Mouse (Mus musculus) intestine, embryonic 15.5 days (tissue): ENCODE results near the gene Ube2cbp. TPM values are rescaled to one million over a fixed set of nuclear protein-coding genes. Genes with fewer than 3 reads are reported as not detected.

Source experiments
- ATAC-seq: fragments of 200-750 bp; cut with Nextera tagmentation; 2 replicates; pipeline ENCODE4 v1.8.0; 2017; ENCODE audit warnings: moderate TSS enrichment, moderate library complexity
- H3K27ac ChIP-seq: fragments of 300-500 bp; sonication (generic); 2 replicates; pipeline ENCODE4 v1.5.1; 2015; ENCODE audit warnings: mild to moderate bottlenecking, inconsistent platforms
- H3K27me3 ChIP-seq: fragments of 300-500 bp; sonication (generic); replicated peaks from 2 replicates; pipeline ENCODE4 v1.6.1; 2015; ENCODE audit warnings: inconsistent platforms
- H3K36me3 ChIP-seq: fragments of 300-500 bp; sonication (generic); 2 replicates; pipeline ENCODE4 v1.6.1; 2015; ENCODE audit warnings: inconsistent platforms
- H3K4me1 ChIP-seq: fragments of 300-500 bp; sonication (generic); replicated peaks from 2 replicates; pipeline ENCODE4 v1.6.1; 2015; ENCODE audit warnings: inconsistent platforms
- H3K4me2 ChIP-seq: fragments of 300-500 bp; sonication (generic); replicated peaks from 2 replicates; pipeline ENCODE4 v1.6.1; 2015; ENCODE audit warnings: mild to moderate bottlenecking, inconsistent platforms
- H3K4me3 ChIP-seq: fragments of 300-500 bp; sonication (generic); replicated peaks from 2 replicates; pipeline ENCODE4 v1.5.1; 2015; ENCODE audit warnings: inconsistent platforms
- H3K9ac ChIP-seq: fragments of 300-500 bp; sonication (generic); 2 replicates; pipeline ENCODE4 v1.6.1; 2015; ENCODE audit warnings: inconsistent platforms
- H3K9me3 ChIP-seq: fragments of 300-500 bp; sonication (generic); 2 replicates; pipeline ENCODE4 v1.6.1; 2016; ENCODE audit warnings: inconsistent platforms
- WGBS: fragments of 180-500 bp; shearing (Covaris S2); methylation state at CpG from one replicate; pipeline ENCODE4 v1.1.7; 2015; 5-methylcytosine and 5-hydroxymethylcytosine counted together
- polyA plus RNA-seq: library from polyadenylated mRNA; unstranded; fragments of >200 nt; fragmentation: Nextera tagmentation; extraction: Ambion mirVana; gene quantifications from 2 replicates; pipeline ENCODE4 v1.2.1, GENCODE M21; 2015

Ube2cbp gene
- polyA plus RNA-seq, 1 experiment from 2014 or later, result 5.1 TPM

DNA sequence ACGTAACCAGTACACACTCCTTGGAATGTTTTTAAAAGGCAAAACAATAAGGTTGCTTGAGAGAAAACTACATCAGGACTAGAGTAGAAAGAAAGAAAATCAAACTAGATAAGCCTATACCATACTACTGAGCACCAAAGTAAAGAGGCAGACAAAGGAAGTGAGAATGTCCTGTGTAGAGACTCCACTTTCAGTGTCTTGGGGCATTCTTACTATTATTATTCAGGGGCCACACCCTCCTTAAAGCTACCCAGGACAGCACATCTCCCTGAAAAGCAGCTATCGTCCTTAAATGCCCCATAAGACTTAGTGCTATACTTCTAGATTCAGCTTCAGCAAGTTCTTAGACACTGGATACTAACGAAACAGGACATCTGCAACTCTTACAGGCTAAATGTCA is 11.1 kb downstream of the Ube2cbp start:
- H3K27ac ChIP-seq, result no peak overlapping the region
- 0 out of 2 replicates have a peak, but pooled peaks cover 2% of the 10 kb centered on the region for H3K4me1 ChIP-seq
- H3K9me3 ChIP-seq, result no peaks in the 10 kb centered on the region
- H3K27me3 ChIP-seq, result no peaks in the 10 kb centered on the region
- ATAC-seq, result no peak
- no peak overlapping the region for H3K4me2 ChIP-seq
- 64% methylated on average over 3 of the region's 3 CpGs for WGBS
- H3K9ac ChIP-seq, result no peak overlapping the region
- no peak overlapping the region for H3K4me3 ChIP-seq
- H3K36me3 ChIP-seq, result no peaks in the 10 kb centered on the region

DNA sequence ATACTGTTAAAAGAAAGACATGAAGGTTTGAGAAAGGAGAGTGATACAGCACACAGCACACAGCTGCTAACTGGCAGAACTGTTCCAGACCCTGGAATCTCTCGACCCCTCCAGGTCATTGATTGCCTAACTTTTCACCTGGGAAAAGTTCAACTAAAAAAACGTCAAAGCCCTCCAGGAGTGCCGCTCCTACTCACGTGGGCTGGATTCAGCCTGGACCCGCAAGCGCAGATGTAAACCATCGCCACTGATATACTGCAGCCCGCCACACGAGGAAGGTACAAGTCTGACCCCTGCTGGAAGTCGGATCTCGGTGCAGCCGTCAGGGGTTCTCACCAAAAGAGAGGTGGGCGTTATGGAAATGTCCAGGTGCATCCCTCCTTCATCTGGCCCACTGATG is 13.1 kb downstream of the Ube2cbp start:
- H3K9ac ChIP-seq, result no peak overlapping the region

DNA sequence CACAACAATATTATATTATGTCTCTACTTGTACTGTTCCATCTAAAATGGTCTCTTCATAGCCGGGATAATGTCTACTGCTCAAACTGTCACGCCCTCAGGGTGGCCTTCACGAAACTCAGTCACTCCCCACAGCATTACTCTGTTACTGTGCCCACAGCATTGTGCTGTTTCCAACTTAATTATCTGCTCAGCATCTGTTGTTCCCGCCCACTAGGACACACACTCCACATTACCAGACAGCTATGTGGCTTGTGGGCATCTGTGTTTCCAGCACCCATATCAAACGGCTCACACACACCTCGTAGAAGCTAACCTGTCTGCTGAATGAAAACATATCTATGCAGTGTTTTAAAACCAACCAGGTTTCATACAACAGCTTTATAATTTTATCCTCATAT is 13.7 kb downstream of the Ube2cbp start:
- no peak overlapping the region for H3K27ac ChIP-seq
- H3K9ac ChIP-seq, result no peak overlapping the region
- no peak overlapping the region for H3K4me3 ChIP-seq
- H3K4me2 ChIP-seq, result no peak overlapping the region
- 0 out of 2 replicates have a peak, but pooled peaks cover 2% of the 10 kb centered on the region for H3K4me1 ChIP-seq
- 0 out of 2 replicates have a peak, but pooled peaks have one; percentile 21 for ATAC-seq
- H3K9me3 ChIP-seq, result no peaks in the 10 kb centered on the region
- no peaks in the 10 kb centered on the region for H3K27me3 ChIP-seq
- H3K36me3 ChIP-seq, result no peaks in the 10 kb centered on the region
- WGBS, result 58% methylated on average over 6 of the region's 6 CpGs

More for the DNA sequence above, 13.1 kb downstream of the Ube2cbp start:
- H3K4me3 ChIP-seq, result no peak overlapping the region
- ATAC-seq, result peak; percentile 74
- H3K27me3 ChIP-seq, result no peaks in the 10 kb centered on the region
- under 1% methylated on average over 13 of the region's 13 CpGs for WGBS
- no peaks in the 10 kb centered on the region for H3K36me3 ChIP-seq
- H3K4me1 ChIP-seq, result 0 out of 2 replicates have a peak, but pooled peaks cover 2% of the 10 kb centered on the region
- H3K4me2 ChIP-seq, result peak overlapping the region; percentile 58
- H3K27ac ChIP-seq, result no peak overlapping the region
- H3K9me3 ChIP-seq, result no peaks in the 10 kb centered on the region

DNA sequence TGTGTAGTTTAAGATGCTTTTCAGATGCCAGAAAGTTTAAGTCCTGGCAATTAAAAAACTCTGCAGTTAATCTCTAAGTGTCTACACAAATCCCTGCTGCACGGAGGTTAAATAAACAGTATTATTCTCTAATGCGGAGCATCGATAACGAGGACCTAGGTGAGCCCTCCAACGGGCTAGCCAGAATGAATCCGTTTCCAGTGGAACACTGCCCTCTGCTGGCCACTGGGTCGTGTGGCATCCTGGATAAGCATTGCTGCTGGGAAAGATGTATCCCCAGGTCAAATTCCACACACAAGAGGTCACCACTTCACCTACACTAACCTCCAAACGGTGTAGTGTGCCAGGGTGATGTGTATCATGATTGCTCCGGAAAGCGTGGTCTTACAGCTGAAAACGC is 15.2 kb downstream of the Ube2cbp start:
- ATAC-seq, result peak; percentile 69
- H3K4me2 ChIP-seq, result no peak overlapping the region

DNA sequence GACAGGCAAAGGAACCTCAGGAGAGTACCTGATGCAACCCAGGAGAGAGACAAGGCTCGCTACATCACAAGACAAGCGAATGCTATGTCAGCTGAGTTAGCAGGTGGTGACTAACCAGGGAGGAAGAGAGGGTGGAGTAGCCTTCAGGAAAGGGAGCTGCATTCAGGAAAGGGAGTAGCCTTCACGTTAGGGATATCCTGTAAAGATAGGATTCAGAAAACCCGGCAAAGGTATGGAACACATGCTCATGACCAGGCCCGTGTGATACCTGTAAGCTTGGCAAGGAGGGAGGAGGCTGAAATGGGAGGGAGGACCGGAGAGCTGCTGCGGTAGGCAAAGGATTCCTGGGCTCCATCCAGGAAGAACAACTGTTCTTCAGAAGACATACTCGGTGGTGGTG is 17.3 kb downstream of the Ube2cbp start:
- Histone ChIP-seq H3K27ac (no peak overlapping the region), H3K27me3 (no peaks in the 10 kb centered on the region), H3K4me3 (no peak overlapping the region), H3K4me1 (0 out of 2 replicates have a peak, but pooled peaks cover 2% of the 10 kb centered on the region), H3K36me3 (no peaks in the 10 kb centered on the region), H3K9me3 (no peaks in the 10 kb centered on the region), H3K4me2 (no peak overlapping the region), H3K9ac (no peak overlapping the region)
- WGBS, result 87% methylated on average over 8 of the region's 8 CpGs
- ATAC-seq, result no peak

More for the DNA sequence above, 15.2 kb downstream of the Ube2cbp start:
- Histone ChIP-seq H3K36me3 (no peaks in the 10 kb centered on the region), H3K27me3 (no peaks in the 10 kb centered on the region), H3K4me3 (no peak overlapping the region), H3K27ac (no peak overlapping the region), H3K9me3 (no peaks in the 10 kb centered on the region), H3K9ac (no peak overlapping the region), H3K4me1 (0 out of 2 replicates have a peak, but pooled peaks cover 2% of the 10 kb centered on the region)
- 5% methylated on average over 11 of the region's 11 CpGs for WGBS

DNA sequence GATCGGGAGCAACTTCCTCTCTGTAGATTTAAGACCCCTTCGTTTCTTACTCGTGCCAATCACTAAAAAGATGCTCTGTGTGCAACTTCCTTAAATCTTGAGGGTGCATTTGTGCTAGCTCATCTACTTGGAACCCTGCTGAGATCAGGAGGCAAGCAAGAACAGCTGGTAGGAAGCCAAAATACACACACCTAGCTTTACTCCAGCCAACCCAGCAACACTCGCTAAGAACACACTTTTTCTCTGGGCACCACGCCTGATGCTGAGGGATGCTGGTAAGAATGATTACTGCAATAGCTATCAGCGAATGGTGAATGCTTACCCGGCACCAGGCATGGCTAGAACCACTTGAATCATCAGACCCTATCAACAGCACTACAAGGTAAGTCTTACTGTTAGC is 17.9 kb downstream of the Ube2cbp start:
- no peak overlapping the region for H3K4me3 ChIP-seq
- H3K9ac ChIP-seq, result no peak overlapping the region
- no peaks in the 10 kb centered on the region for H3K36me3 ChIP-seq
- H3K4me2 ChIP-seq, result no peak overlapping the region
- ATAC-seq, result no peak
- WGBS, result 88% methylated on average over 7 of the region's 7 CpGs
- H3K27me3 ChIP-seq, result no peaks in the 10 kb centered on the region
- no peaks in the 10 kb centered on the region for H3K9me3 ChIP-seq
- H3K27ac ChIP-seq, result no peak overlapping the region
- H3K4me1 ChIP-seq, result 0 out of 2 replicates have a peak, but pooled peaks cover 2% of the 10 kb centered on the region

DNA sequence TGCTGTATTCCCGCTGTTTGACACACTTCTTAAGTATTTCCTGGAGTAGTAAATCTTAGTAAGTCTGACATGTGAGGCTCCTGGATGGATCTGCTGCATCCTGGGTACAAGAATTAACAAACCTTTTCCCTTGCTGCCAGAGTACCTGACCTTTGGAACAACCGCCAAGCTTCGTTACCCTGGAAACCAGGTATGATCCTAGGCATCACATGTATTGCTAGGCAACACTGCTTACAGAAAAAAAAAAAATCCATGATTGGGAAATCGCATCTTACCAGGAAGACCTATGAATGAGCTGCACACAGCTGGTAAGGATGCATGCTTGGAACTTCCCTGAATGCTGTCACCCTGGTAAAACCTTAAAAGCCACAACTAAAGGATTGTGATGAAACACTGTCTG is 22.5 kb downstream of the Ube2cbp start:
- no peaks in the 10 kb centered on the region for H3K9me3 ChIP-seq
- no peak overlapping the region for H3K4me2 ChIP-seq
- no peaks in the 10 kb centered on the region for H3K36me3 ChIP-seq
- no peak overlapping the region for H3K9ac ChIP-seq
- H3K27ac ChIP-seq, result no peak overlapping the region
- no peaks in the 10 kb centered on the region for H3K27me3 ChIP-seq
- H3K4me1 ChIP-seq, result no peaks in the 10 kb centered on the region
- ATAC-seq, result peak; percentile 87
- 46% methylated on average over 4 of the region's 4 CpGs for WGBS
- no peak overlapping the region for H3K4me3 ChIP-seq

DNA sequence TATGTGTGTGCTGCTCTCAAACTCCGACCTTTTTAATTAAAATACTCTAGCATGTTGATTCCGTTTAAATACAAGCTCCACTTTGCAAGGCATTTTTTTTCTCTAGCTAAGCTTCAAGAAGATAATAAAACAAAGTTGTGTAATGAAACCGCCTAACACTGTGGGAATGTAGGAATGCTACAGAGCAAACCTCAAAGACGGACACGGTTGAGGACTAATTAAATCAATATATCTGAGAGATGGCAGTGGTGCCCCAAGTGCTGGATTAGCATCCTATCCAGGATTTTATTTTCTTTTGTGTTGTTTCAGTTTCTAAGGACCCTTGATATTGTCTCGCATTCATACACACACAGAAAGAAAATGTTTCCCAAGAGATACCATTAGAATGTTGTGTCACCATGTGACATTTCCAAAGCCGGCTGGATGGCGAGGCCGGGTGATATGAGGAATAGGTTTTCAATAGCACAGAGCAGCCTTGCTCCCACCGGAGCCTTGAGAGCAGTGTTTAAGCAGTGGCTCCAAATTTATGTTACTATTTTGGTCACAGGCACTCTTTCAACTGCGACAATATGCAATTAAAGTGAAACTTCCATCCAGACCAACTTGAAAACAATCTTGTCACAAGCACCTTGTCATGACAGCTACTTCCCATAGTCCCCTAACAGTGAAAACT is 26.3 kb downstream of the Ube2cbp start:
- H3K9me3 ChIP-seq, result no peaks in the 10 kb centered on the region
- no peaks in the 10 kb centered on the region for H3K27me3 ChIP-seq
- no peak overlapping the region for H3K27ac ChIP-seq
- 78% methylated on average over 11 of the region's 11 CpGs for WGBS
- H3K4me1 ChIP-seq, result no peaks in the 10 kb centered on the region
- H3K4me2 ChIP-seq, result no peak overlapping the region
- H3K4me3 ChIP-seq, result no peak overlapping the region
- H3K36me3 ChIP-seq, result no peaks in the 10 kb centered on the region
- no peak for ATAC-seq
- no peak overlapping the region for H3K9ac ChIP-seq

DNA sequence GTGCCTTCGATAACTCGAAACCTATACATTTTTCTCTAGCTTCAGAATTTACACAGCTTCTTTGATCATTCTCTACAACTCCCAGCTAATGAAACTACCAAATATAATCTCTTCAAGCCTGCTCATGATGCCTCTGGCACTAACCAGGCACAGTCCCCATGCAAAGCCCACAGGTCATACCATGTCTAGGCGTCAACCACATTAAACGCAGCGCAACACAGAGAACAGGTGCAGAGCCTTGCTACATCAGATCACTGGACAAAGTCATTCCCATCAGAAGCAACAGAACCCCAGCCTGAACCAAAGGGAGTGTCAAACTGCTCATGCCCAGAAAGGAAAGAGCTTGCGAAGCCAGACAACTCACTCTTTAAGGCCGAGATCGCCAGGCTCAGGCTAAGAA is 28.1 kb downstream of the Ube2cbp start:
- H3K27me3 ChIP-seq, result no peaks in the 10 kb centered on the region
- no peaks in the 10 kb centered on the region for H3K9me3 ChIP-seq
- no peaks in the 10 kb centered on the region for H3K4me1 ChIP-seq
- WGBS, result 94% methylated on average over 8 of the region's 8 CpGs
- H3K36me3 ChIP-seq, result no peaks in the 10 kb centered on the region
- no peak overlapping the region for H3K4me3 ChIP-seq
- no peak overlapping the region for H3K27ac ChIP-seq
- no peak overlapping the region for H3K4me2 ChIP-seq
- H3K9ac ChIP-seq, result no peak overlapping the region
- no peak for ATAC-seq

DNA sequence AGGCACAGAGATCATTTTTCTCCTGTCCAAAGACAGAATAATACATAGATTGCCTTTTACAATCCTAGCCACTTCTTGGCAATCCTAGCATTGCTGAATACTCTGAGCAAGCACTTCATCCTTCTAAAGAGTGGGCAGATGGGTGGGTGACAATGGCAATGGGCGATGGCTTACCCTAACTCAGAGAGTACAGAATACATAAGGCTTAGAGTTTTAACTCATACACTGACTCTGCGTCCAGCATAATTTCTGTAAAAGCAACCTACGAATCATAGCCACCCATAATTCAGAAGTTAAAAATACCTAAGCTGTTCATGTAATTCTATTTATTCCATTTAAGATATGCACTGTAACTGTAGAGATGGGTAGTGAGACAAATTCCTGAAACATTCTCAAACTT is 29.2 kb downstream of the Ube2cbp start:
- no peak overlapping the region for H3K4me3 ChIP-seq
- no peak for ATAC-seq
- no peaks in the 10 kb centered on the region for H3K9me3 ChIP-seq
- no peaks in the 10 kb centered on the region for H3K27me3 ChIP-seq
- H3K9ac ChIP-seq, result no peak overlapping the region
- no peak overlapping the region for H3K4me2 ChIP-seq
- H3K36me3 ChIP-seq, result no peaks in the 10 kb centered on the region
- no peak overlapping the region for H3K27ac ChIP-seq
- no peaks in the 10 kb centered on the region for H3K4me1 ChIP-seq
- WGBS, result 92% methylated on average over 3 of the region's 3 CpGs

DNA sequence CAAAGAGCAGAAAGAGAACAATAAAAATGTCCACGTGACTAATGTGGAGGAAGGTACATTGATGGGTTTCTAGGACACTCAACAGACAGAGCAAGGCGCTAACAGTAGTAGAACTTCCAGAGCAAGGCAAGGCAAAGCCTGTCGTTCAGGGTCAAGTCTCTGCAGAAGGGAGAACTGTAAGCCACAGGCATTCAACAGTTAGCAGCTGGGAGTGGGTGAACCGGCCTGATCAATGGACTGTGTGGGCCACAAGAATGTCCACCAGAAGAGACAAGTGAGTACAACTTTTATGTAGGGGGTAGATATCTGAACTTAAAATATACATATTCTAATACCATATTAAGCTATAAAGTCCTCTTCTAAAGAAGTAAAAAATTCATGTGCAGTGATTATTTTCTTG is 41.4 kb downstream of the Ube2cbp start:
- Histone ChIP-seq H3K9me3 (no peaks in the 10 kb centered on the region), H3K4me1 (no peaks in the 10 kb centered on the region), H3K36me3 (no peaks in the 10 kb centered on the region), H3K9ac (no peak overlapping the region), H3K27ac (no peak overlapping the region), H3K4me3 (no peak overlapping the region), H3K27me3 (no peaks in the 10 kb centered on the region), H3K4me2 (no peak overlapping the region)
- WGBS, result 72% methylated on average over 4 of the region's 4 CpGs
- no peak for ATAC-seq

DNA sequence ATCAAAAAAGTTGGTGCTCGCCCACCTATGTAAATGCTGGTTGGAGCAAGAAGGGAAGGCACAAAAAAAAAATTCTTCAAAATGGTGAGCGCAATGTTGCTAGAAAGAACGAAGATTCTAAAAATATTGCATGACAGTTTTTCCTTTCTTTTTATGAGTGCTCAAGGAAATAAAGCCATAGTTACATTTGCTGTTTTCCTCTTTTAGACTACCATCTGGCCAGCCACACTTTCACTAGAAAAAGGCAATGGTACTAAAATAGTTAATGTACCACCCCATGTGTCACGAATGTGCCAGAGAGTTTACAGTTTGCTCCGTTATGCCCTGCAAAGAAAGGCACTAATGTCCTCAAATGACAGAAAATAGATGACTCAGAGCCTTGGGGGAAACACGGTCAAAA is 45.4 kb downstream of the Ube2cbp start:
- Histone ChIP-seq H3K27ac (no peak overlapping the region), H3K9me3 (no peaks in the 10 kb centered on the region), H3K36me3 (no peaks in the 10 kb centered on the region), H3K4me2 (no peak overlapping the region), H3K9ac (no peak overlapping the region), H3K27me3 (no peaks in the 10 kb centered on the region), H3K4me3 (no peak overlapping the region), H3K4me1 (no peaks in the 10 kb centered on the region)
- WGBS, result 78% methylated on average over 6 of the region's 6 CpGs
- no peak for ATAC-seq

DNA sequence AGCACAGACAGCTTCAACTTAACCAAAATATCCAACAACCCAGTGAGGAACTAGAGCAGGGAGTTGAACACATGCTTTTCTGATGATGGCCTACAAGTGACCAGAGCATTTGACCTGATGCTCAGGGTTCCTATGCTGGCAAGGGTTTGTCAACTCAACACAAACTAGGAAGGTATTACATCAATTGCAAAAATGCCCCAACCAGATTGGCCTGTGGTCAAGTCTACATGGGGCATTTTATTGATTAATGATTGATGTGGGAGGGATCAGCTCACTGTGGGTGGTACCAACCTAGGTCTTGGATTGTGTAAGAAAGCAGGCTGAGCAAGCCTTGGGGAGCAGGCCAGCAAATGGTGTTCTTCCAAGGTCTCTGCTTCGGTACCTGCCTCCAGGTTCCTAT is 46.8 kb downstream of the Ube2cbp start:
- H3K4me1 ChIP-seq, result no peaks in the 10 kb centered on the region
- no peaks in the 10 kb centered on the region for H3K27me3 ChIP-seq
- no peak overlapping the region for H3K4me3 ChIP-seq
- ATAC-seq, result no peak
- no peak overlapping the region for H3K9ac ChIP-seq
- H3K27ac ChIP-seq, result no peak overlapping the region
- H3K9me3 ChIP-seq, result no peaks in the 10 kb centered on the region
- no peaks in the 10 kb centered on the region for H3K36me3 ChIP-seq
- H3K4me2 ChIP-seq, result no peak overlapping the region
- WGBS, result 100% methylated on average over 1 of the region's 1 CpGs
